Mouse (Mus musculus): Measurements from ENCODE around the gene Trib3. TPM values are rescaled to one million over a fixed set of nuclear protein-coding genes. Genes with fewer than 3 reads are reported as not detected.

The Trib3 gene
- polyA plus RNA-seq, 3 experiments from 2014 or later, result 1.7 to 3.5 (median 2.1) TPM

GRCm38 (mm10) chr2:152346776-152347465 is 3.1 kb upstream of the Trib3 start:
- no peak for ATAC-seq

- no peak for ATAC-seq
Observed at GRCm38 (mm10) chr2:152345393-152345792, 1.6 kb upstream of the Trib3 start.

- no peak for ATAC-seq
Observed at GRCm38 (mm10) chr2:152344909-152345308, 1.1 kb upstream of the Trib3 start.

- ATAC-seq, result peak; percentile 38
Observed at GRCm38 (mm10) chr2:152344361-152344760, 529 bp upstream of the Trib3 start.

- ATAC-seq, result no peak
Observed at GRCm38 (mm10) chr2:152339631-152340179, 4.1 kb downstream of the Trib3 start.

- ATAC-seq, result no peak
Observed at GRCm38 (mm10) chr2:152338319-152338718, 5.5 kb downstream of the Trib3 start.

GRCm38 (mm10) chr2:152337591-152338212 is 6.1 kb downstream of the Trib3 start:
- no peak for ATAC-seq

GRCm38 (mm10) chr2:152336856-152337255 is 7.0 kb downstream of the Trib3 start:
- no peak for ATAC-seq

- no peak for ATAC-seq
Observed at GRCm38 (mm10) chr2:152335289-152335820, 8.5 kb downstream of the Trib3 start.

- ATAC-seq, result no peak
Observed at GRCm38 (mm10) chr2:152333345-152334006, 10.4 kb downstream of the Trib3 start.

- ATAC-seq, result peak; percentile 93
Observed at GRCm38 (mm10) chr2:152332101-152332825, 11.6 kb downstream of the Trib3 start, which contains the start of gene Rbck1. TSS of gene Rbck1 (minus strand) at chr2:152332653.

GRCm38 (mm10) chr2:152330858-152331423 is 12.9 kb downstream of the Trib3 start:
- ATAC-seq, result no peak

GRCm38 (mm10) chr2:152327980-152328379 is 15.9 kb downstream of the Trib3 start:
- ATAC-seq, result no peak

- ATAC-seq, result no peak
Observed at GRCm38 (mm10) chr2:152326654-152327053, 17.2 kb downstream of the Trib3 start.

GRCm38 (mm10) chr2:152326157-152326556 is 17.7 kb downstream of the Trib3 start:
- ATAC-seq, result no peak

GRCm38 (mm10) chr2:152324842-152325241 is 19.0 kb downstream of the Trib3 start:
- no peak for ATAC-seq

- no peak for ATAC-seq
Observed at GRCm38 (mm10) chr2:152323971-152324370, 19.9 kb downstream of the Trib3 start.

GRCm38 (mm10) chr2:152322198-152322597 is 21.6 kb downstream of the Trib3 start:
- no peak for ATAC-seq

GRCm38 (mm10) chr2:152321558-152321957 is 22.3 kb downstream of the Trib3 start:
- peak; percentile 32 for ATAC-seq

- ATAC-seq, result no peak
Observed at GRCm38 (mm10) chr2:152317054-152317453, 26.8 kb downstream of the Trib3 start.

- no peak for ATAC-seq
Observed at GRCm38 (mm10) chr2:152313926-152314325, 29.9 kb downstream of the Trib3 start.

- ATAC-seq, result no peak
Observed at GRCm38 (mm10) chr2:152312996-152313395, 30.8 kb downstream of the Trib3 start.
